Mouse (Mus musculus) G1E (cell line): Measurements from ENCODE around the gene Ccl2.

ENCODE experiments used
- CTCF ChIP-seq: IDR thresholded peaks from 2 replicates; pipeline ENCODE4 v1.5.1; 2012; ENCODE audit warnings: low read depth, low read length, inconsistent platforms, mixed read lengths
- GATA1 ChIP-seq: IDR thresholded peaks from 2 replicates; pipeline ENCODE4 v1.6.1; 2012; ENCODE audit warnings: borderline replicate concordance, low read length, inconsistent platforms, mixed read lengths
- POLR2AphosphoS5 ChIP-seq: IDR thresholded peaks from 2 replicates; pipeline ENCODE4 v1.6.1; 2012; ENCODE audit warnings: low read depth, low read length, inconsistent platforms; ENCODE audit not compliant: insufficient replicate concordance
- TAL1 ChIP-seq: conservative IDR thresholded peaks from 2 replicates; pipeline ENCODE4 v1.6.1; 2012; ENCODE audit warnings: low read depth, low read length, inconsistent platforms, mixed read lengths

DNA sequence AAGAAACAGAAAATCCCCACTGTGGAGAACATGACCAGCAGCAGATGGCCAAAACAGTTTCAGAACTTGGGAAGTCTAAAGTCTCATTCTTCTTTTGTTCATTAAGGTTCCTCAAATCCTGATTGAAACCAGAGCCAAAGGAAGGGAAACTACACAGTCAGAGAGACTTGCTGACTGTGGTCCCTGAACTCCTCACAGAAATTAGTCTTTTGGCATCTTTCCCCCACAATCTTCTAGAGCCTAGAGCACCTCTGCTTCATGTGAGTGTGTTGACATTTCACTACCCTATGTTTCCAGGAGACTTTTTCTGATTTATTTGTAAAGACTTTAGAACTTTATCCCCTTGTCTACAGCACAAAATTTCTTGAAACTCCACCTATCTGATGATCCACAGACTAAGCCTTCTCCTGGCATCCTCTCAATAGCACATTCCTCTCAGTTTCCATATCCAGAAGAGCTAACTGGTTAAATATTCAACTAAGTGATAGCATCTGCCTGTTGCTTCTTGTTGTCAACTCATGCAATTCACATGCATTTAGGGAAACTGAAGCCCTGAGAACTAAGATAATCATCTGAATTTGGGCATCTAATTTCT lies 42.9 kb downstream of the Ccl2 start:
- TF ChIP-seq CTCF = no peak
- no peak for TF ChIP-seq GATA1
- TF ChIP-seq POLR2AphosphoS5 = no peak
- no peak for TF ChIP-seq TAL1
